Mouse (Mus musculus) kidney, postnatal 0 days (tissue): ENCODE measurements around the gene Kndc1. TPM values are rescaled to one million over a fixed set of nuclear protein-coding genes. Genes with fewer than 3 reads are reported as not detected.

Experiments
- ATAC-seq: fragments of 200-750 bp; cut with Nextera tagmentation; replicated peaks from 2 replicates; pipeline ENCODE4 v1.8.0; 2017; ENCODE audit warnings: low read depth, moderate number of reproducible peaks, moderate TSS enrichment, moderate library complexity; ENCODE audit not compliant: low FRiP score
- DNase-seq: peaks from one replicate; pipeline ENCODE4 v3.0.0-alpha.2; 2016; ENCODE audit warnings: low spot score
- H3K27ac ChIP-seq: fragments of 300-500 bp; sonication (generic); 2 replicates; pipeline ENCODE4 v1.5.1; 2014; ENCODE audit warnings: mild to moderate bottlenecking
- H3K27me3 ChIP-seq: fragments of 300-500 bp; sonication (generic); 2 replicates; pipeline ENCODE4 v1.6.1; 2014; ENCODE audit warnings: low read length, mixed read lengths; ENCODE audit not compliant: insufficient read depth
- H3K36me3 ChIP-seq: fragments of 300-500 bp; sonication (generic); 2 replicates; pipeline ENCODE4 v1.6.1; 2014; ENCODE audit warnings: low read length, mixed read lengths; ENCODE audit not compliant: insufficient read depth
- H3K4me1 ChIP-seq: fragments of 300-500 bp; sonication (generic); replicated peaks from 2 replicates; pipeline ENCODE4 v1.6.1; 2014; ENCODE audit warnings: antibody characterized with exemption, low read length, mixed read lengths; ENCODE audit not compliant: insufficient read depth
- H3K4me2 ChIP-seq: fragments of 300-500 bp; sonication (generic); 2 replicates; pipeline ENCODE4 v1.6.1; 2014; ENCODE audit warnings: mild to moderate bottlenecking, low read length, moderate library complexity, mixed read lengths
- H3K4me3 ChIP-seq: fragments of 300-500 bp; sonication (generic); replicated peaks from 2 replicates; pipeline ENCODE4 v1.5.1; 2014; ENCODE audit warnings: low read depth, low read length
- H3K9ac ChIP-seq: fragments of 300-500 bp; sonication (generic); 2 replicates; pipeline ENCODE4 v1.6.1; 2014; ENCODE audit warnings: low read depth, low read length
- H3K9me3 ChIP-seq: fragments of 300-500 bp; sonication (generic); replicated peaks from 2 replicates; pipeline ENCODE4 v1.6.1; 2016; ENCODE audit warnings: low read length, inconsistent platforms, mixed read lengths
- CTCF ChIP-seq: IDR thresholded peaks from 2 replicates; pipeline ENCODE4 v1.5.1; 2016; ENCODE audit warnings: antibody characterized with exemption, low read depth, mild to moderate bottlenecking, moderate library complexity
- WGBS: fragments of 180-500 bp; shearing (Covaris S2); extraction: QIAGEN DNeasy Blood & Tissue Kit; methylation state at CpG from one replicate; pipeline ENCODE4 v1.1.7; 2014; 5-methylcytosine and 5-hydroxymethylcytosine counted together
- polyA plus RNA-seq: library from polyadenylated mRNA; unstranded; fragments of >200 nt; fragmentation: Nextera tagmentation; extraction: Ambion mirVana; gene quantifications from 2 replicates; pipeline ENCODE4 v1.2.1, GENCODE M21; 2015

The Kndc1 gene
- polyA plus RNA-seq, 1 experiment from 2014 or later: 0.09 TPM

GRCm38 (mm10) chr7:139936705-139937104 is 42.2 kb downstream of the Kndc1 start:
- Histone ChIP-seq H3K27ac (no peak overlapping the region), H3K4me2 (no peak overlapping the region), H3K27me3 (peaks cover 4% of the 10 kb centered on the region; the same call in 1 of the 2 replicates), H3K4me1 (no peaks in the 10 kb centered on the region), H3K36me3 (no peaks in the 10 kb centered on the region), H3K9me3 (no peaks in the 10 kb centered on the region), H3K4me3 (no peak overlapping the region), H3K9ac (no peak overlapping the region)
- WGBS: 90% methylated on average over 10 of the region's 10 CpGs
- DNase-seq (no peak), ATAC-seq (no peak)
- no peak for TF ChIP-seq CTCF

- ATAC-seq (no peak), DNase-seq (no peak)
- WGBS: 63% methylated on average over 3 of the region's 3 CpGs
- no peak overlapping the region for H3K9ac ChIP-seq
- no peaks in the 10 kb centered on the region for H3K36me3 ChIP-seq
- H3K9me3 ChIP-seq: no peaks in the 10 kb centered on the region
- H3K27ac ChIP-seq: no peak overlapping the region
- H3K4me1 ChIP-seq: no peaks in the 10 kb centered on the region
- no peak overlapping the region for H3K4me3 ChIP-seq
- H3K27me3 ChIP-seq: peaks cover 6% of the 10 kb centered on the region; the same call in 1 of the 2 replicates
- no peak for TF ChIP-seq CTCF
- no peak overlapping the region for H3K4me2 ChIP-seq
Measured at GRCm38 (mm10) chr7:139937138-139937537, 42.6 kb downstream of the Kndc1 start.

GRCm38 (mm10) chr7:139937810-139938209 is 43.3 kb downstream of the Kndc1 start:
- H3K27ac ChIP-seq: no peak overlapping the region
- H3K9ac ChIP-seq: no peak overlapping the region
- DNase-seq (no peak), ATAC-seq (no peak)
- WGBS: 59% methylated on average over 5 of the region's 5 CpGs
- H3K27me3 ChIP-seq: peaks cover 13% of the 10 kb centered on the region; the same call in 1 of the 2 replicates
- H3K9me3 ChIP-seq: no peaks in the 10 kb centered on the region
- no peak overlapping the region for H3K4me3 ChIP-seq
- no peak overlapping the region for H3K4me2 ChIP-seq
- H3K36me3 ChIP-seq: no peaks in the 10 kb centered on the region
- TF ChIP-seq CTCF: no peak
- no peaks in the 10 kb centered on the region for H3K4me1 ChIP-seq

GRCm38 (mm10) chr7:139940476-139941209 is 46.1 kb downstream of the Kndc1 start:
- DNase-seq (no peak), ATAC-seq (no peak)
- WGBS: 63% methylated on average over 16 of the region's 16 CpGs
- Histone ChIP-seq H3K27me3 (peaks cover 37% of the 10 kb centered on the region), H3K4me2 (no peak overlapping the region), H3K4me3 (no peak overlapping the region), H3K36me3 (no peaks in the 10 kb centered on the region), H3K4me1 (peaks cover 9% of the 10 kb centered on the region; the same call in 1 of the 2 replicates), H3K9ac (no peak overlapping the region), H3K9me3 (no peaks in the 10 kb centered on the region), H3K27ac (no peak overlapping the region)
- no peak for TF ChIP-seq CTCF

- TF ChIP-seq CTCF: no peak
- Histone ChIP-seq H3K27ac (no peak within 1 kb of the TSS), H3K27me3 (peaks cover 45% of the 10 kb centered on the region), H3K36me3 (no peaks in the 10 kb centered on the region), H3K9ac (0 out of 2 replicates have a peak within 1 kb of the TSS, but pooled peaks have one; percentile 10), H3K4me1 (peaks cover 9% of the 10 kb centered on the region; the same call in 1 of the 2 replicates), H3K9me3 (no peaks in the 10 kb centered on the region), H3K4me3 (peak within 1 kb of the TSS; percentile 31), H3K4me2 (peak within 1 kb of the TSS; percentile 47)
- under 1% methylated on average over 59 of the region's 59 CpGs for WGBS
- peak; percentile 16 for DNase-seq
- ATAC-seq: no peak
Measured at GRCm38 (mm10) chr7:139943674-139944281, 49.3 kb downstream of the Kndc1 start, which contains the start of gene Utf1. Gene Utf1, plus strand, starts transcription at chr7:139943789.
